Mouse (Mus musculus) limb, embryonic 14.5 days (tissue): ENCODE measurements around the gene Wfdc6b. TPM values are rescaled to one million over a fixed set of nuclear protein-coding genes. Genes with fewer than 3 reads are reported as not detected.

Experiments used
- ATAC-seq: fragments of 200-750 bp; cut with Nextera tagmentation; 2 replicates; pipeline ENCODE4 v1.8.0; 2017; ENCODE audit warnings: low read depth, moderate number of reproducible peaks, moderate TSS enrichment; ENCODE audit not compliant: low FRiP score
- DNase-seq: peaks from one replicate; pipeline ENCODE4 v3.0.0-alpha.2; 2015; ENCODE audit warnings: low spot score
- H3K27ac ChIP-seq: fragments of 300-500 bp; sonication (generic); replicated peaks from 2 replicates; pipeline ENCODE4 v1.5.1; 2014; ENCODE audit warnings: low read depth, mild to moderate bottlenecking, low read length, moderate library complexity, mixed read lengths
- H3K27me3 ChIP-seq: fragments of 300-500 bp; sonication (generic); 2 replicates; pipeline ENCODE4 v1.6.1; 2014; ENCODE audit warnings: low read length, mixed read lengths; ENCODE audit not compliant: control insufficient read depth, insufficient read depth
- H3K36me3 ChIP-seq: fragments of 300-500 bp; sonication (generic); 2 replicates; pipeline ENCODE4 v1.6.1; 2014; ENCODE audit warnings: mild to moderate bottlenecking, low read length, moderate library complexity, mixed read lengths; ENCODE audit not compliant: control insufficient read depth, insufficient read depth
- H3K4me1 ChIP-seq: fragments of 300-500 bp; sonication (generic); 2 replicates; pipeline ENCODE4 v1.6.1; 2014; ENCODE audit warnings: antibody characterized with exemption, low read length, mixed read lengths; ENCODE audit not compliant: control insufficient read depth, insufficient read depth
- H3K4me2 ChIP-seq: fragments of 300-500 bp; sonication (generic); replicated peaks from 2 replicates; pipeline ENCODE4 v1.6.1; 2014; ENCODE audit warnings: low read depth, mild to moderate bottlenecking, low read length, moderate library complexity; ENCODE audit not compliant: severe bottlenecking
- H3K4me3 ChIP-seq: fragments of 300-500 bp; sonication (generic); replicated peaks from 2 replicates; pipeline ENCODE4 v1.5.1; 2014; ENCODE audit warnings: low read length
- H3K9ac ChIP-seq: fragments of 300-500 bp; sonication (generic); 2 replicates; pipeline ENCODE4 v1.6.1; 2014; ENCODE audit warnings: mild to moderate bottlenecking, low read depth, low read length, moderate library complexity; ENCODE audit not compliant: severe bottlenecking
- H3K9me3 ChIP-seq: fragments of 300-500 bp; sonication (generic); 2 replicates; pipeline ENCODE4 v1.6.1; 2016; ENCODE audit warnings: low read length; ENCODE audit not compliant: control insufficient read depth
- POLR2A ChIP-seq: fragments of 200-500 bp; IDR thresholded peaks from 2 replicates; pipeline ENCODE4 v1.8.0; 2012; ENCODE audit warnings: inconsistent platforms, mild to moderate bottlenecking, moderate library complexity, borderline replicate concordance; ENCODE audit not compliant: insufficient read depth, insufficient read length; ENCODE audit errors: extremely low read depth
- WGBS: fragments of 180-500 bp; shearing (Covaris S2); extraction: QIAGEN DNeasy Blood & Tissue Kit; methylation state at CpG from one replicate; pipeline ENCODE4 v1.1.7; 2014; 5-methylcytosine and 5-hydroxymethylcytosine counted together
- polyA plus RNA-seq, 2 experiments: library from polyadenylated mRNA; depleted of rRNA in 1 of 2; stranded (reverse) in 1 of 2; unstranded in 1 of 2; fragments of >200 nt; fragmentation: Nextera tagmentation in 1 of 2; extraction: Ambion mirVana in 1 of 2; gene quantifications; 2 replicates each; pipeline versions ENCODE4 v1.2.1 to v1.2.3; 2012 to 2014

Wfdc6b gene
- polyA plus RNA-seq, 2 experiments: not detected

- no peaks in the 10 kb centered on the region for H3K36me3 ChIP-seq
- WGBS: 82% methylated on average over 13 of the region's 13 CpGs
- no peak overlapping the region for H3K27ac ChIP-seq
- no peak overlapping the region for H3K4me3 ChIP-seq
- no peaks in the 10 kb centered on the region for H3K27me3 ChIP-seq
- H3K9me3 ChIP-seq: no peaks in the 10 kb centered on the region
- no peak for TF ChIP-seq POLR2A
- DNase-seq (no peak), ATAC-seq (no peak)
- H3K4me1 ChIP-seq: no peaks in the 10 kb centered on the region
- no peak overlapping the region for H3K9ac ChIP-seq
- H3K4me2 ChIP-seq: no peak overlapping the region
Measured at GRCm38 (mm10) chr2:164641881-164642673, 28.8 kb downstream of the Wfdc6b start.

- ATAC-seq: no peak
- no peak for TF ChIP-seq POLR2A
- H3K27ac ChIP-seq: no peak within 1 kb of the TSS
- WGBS: 18% methylated on average over 11 of the region's 11 CpGs
- no peak within 1 kb of the TSS for H3K9ac ChIP-seq
- H3K4me3 ChIP-seq: no peak within 1 kb of the TSS
- peak; percentile 36 for DNase-seq
- H3K9me3 ChIP-seq: no peaks in the 10 kb centered on the region
- no peaks in the 10 kb centered on the region for H3K36me3 ChIP-seq
- H3K4me2 ChIP-seq: no peak within 1 kb of the TSS
- no peaks in the 10 kb centered on the region for H3K4me1 ChIP-seq
- no peaks in the 10 kb centered on the region for H3K27me3 ChIP-seq
Measured at GRCm38 (mm10) chr2:164655858-164656257, 42.5 kb downstream of the Wfdc6b start, which contains the start of gene Wfdc10. Gene Wfdc10, plus strand, starts transcription at chr2:164656046.

- TF ChIP-seq POLR2A: no peak
- no peaks in the 10 kb centered on the region for H3K9me3 ChIP-seq
- no peak for DNase-seq
- H3K27ac ChIP-seq: no peak within 1 kb of the TSS
- H3K27me3 ChIP-seq: no peaks in the 10 kb centered on the region
- 84% methylated on average over 9 of the region's 9 CpGs for WGBS
- H3K36me3 ChIP-seq: no peaks in the 10 kb centered on the region
- no peak for ATAC-seq
- H3K4me3 ChIP-seq: no peak within 1 kb of the TSS
- no peak within 1 kb of the TSS for H3K9ac ChIP-seq
- no peaks in the 10 kb centered on the region for H3K4me1 ChIP-seq
- no peak within 1 kb of the TSS for H3K4me2 ChIP-seq
Measured at GRCm38 (mm10) chr2:164656483-164656882, 43.2 kb downstream of the Wfdc6b start, which contains the start of gene Wfdc9. Gene Wfdc9, minus strand, starts transcription at chr2:164656583.

- ATAC-seq: no peak
- no peaks in the 10 kb centered on the region for H3K27me3 ChIP-seq
Measured at GRCm38 (mm10) chr2:164664851-164665250, 51.5 kb downstream of the Wfdc6b start.

More at GRCm38 (mm10) chr2:164664851-164665250, 51.5 kb downstream of the Wfdc6b start:
- Histone ChIP-seq H3K4me2 (no peak overlapping the region), H3K9me3 (no peaks in the 10 kb centered on the region), H3K9ac (no peak overlapping the region), H3K36me3 (no peaks in the 10 kb centered on the region), H3K4me3 (no peak overlapping the region), H3K4me1 (no peaks in the 10 kb centered on the region), H3K27ac (no peak overlapping the region)
- TF ChIP-seq POLR2A: no peak
- no peak for DNase-seq
- 91% methylated on average over 7 of the region's 7 CpGs for WGBS

Other genes with a start within 250 kb of the Wfdc6b start
Only the 30 nearest of the 33 such genes appear.
- gene Rbpjl, start 210.4 kb upstream of the Wfdc6b start, polyA plus RNA-seq (2012; rRNA removed): 2.7 and 3.9 TPM in 2 replicates
- 0.45 and 0.76 TPM in 2 replicates for gene Rbpjl, start 210.4 kb upstream of the Wfdc6b start, polyA plus RNA-seq (2014; fragmentation: Nextera tagmentation; extraction: Ambion mirVana)
- 362 and 495 TPM in 2 replicates for gene Matn4, start 208.4 kb upstream of the Wfdc6b start, polyA plus RNA-seq (2012; rRNA removed)
- 30.2 and 39.9 TPM in 2 replicates for gene Matn4, start 208.4 kb upstream of the Wfdc6b start, polyA plus RNA-seq (2014; fragmentation: Nextera tagmentation; extraction: Ambion mirVana)
- 27.4 and 29.7 TPM in 2 replicates for gene Sdc4, start 169.6 kb upstream of the Wfdc6b start, polyA plus RNA-seq (2012; rRNA removed)
- gene Sdc4, start 169.6 kb upstream of the Wfdc6b start, polyA plus RNA-seq (2014; fragmentation: Nextera tagmentation; extraction: Ambion mirVana): 65.9 and 68.2 TPM in 2 replicates
- gene Sys1, start 156.6 kb upstream of the Wfdc6b start, polyA plus RNA-seq (2012; rRNA removed): 48.4 and 68.8 TPM in 2 replicates
- gene Sys1, start 156.6 kb upstream of the Wfdc6b start, polyA plus RNA-seq (2014; fragmentation: Nextera tagmentation; extraction: Ambion mirVana): 73.1 TPM in 2 replicates
- gene Gm20458, start 152.6 kb upstream of the Wfdc6b start, polyA plus RNA-seq (2012; rRNA removed): 9.0 and 10.4 TPM in 2 replicates
- gene Gm20458, start 152.6 kb upstream of the Wfdc6b start, polyA plus RNA-seq (2014; fragmentation: Nextera tagmentation; extraction: Ambion mirVana): 12.2 and 14.3 TPM in 2 replicates
- not detected in 2 replicates for gene Trp53tg5, start 139.8 kb upstream of the Wfdc6b start, polyA plus RNA-seq (2012; rRNA removed)
- gene Trp53tg5, start 139.8 kb upstream of the Wfdc6b start, polyA plus RNA-seq (2014; fragmentation: Nextera tagmentation; extraction: Ambion mirVana): 0.22 TPM in 1 of 2 replicates, not detected in the other
- gene Dbndd2, start 127.4 kb upstream of the Wfdc6b start, polyA plus RNA-seq (2012; rRNA removed): 7.7 and 8.3 TPM in 2 replicates
- 2.9 and 4.4 TPM in 2 replicates for gene Dbndd2, start 127.4 kb upstream of the Wfdc6b start, polyA plus RNA-seq (2014; fragmentation: Nextera tagmentation; extraction: Ambion mirVana)
- gene Pigt, start 116.0 kb upstream of the Wfdc6b start, polyA plus RNA-seq (2012; rRNA removed): 99.5 and 142 TPM in 2 replicates
- 72.4 and 81.4 TPM in 2 replicates for gene Pigt, start 116.0 kb upstream of the Wfdc6b start, polyA plus RNA-seq (2014; fragmentation: Nextera tagmentation; extraction: Ambion mirVana)
- 30.4 and 31.0 TPM in 2 replicates for gene Wfdc2, start 51.1 kb upstream of the Wfdc6b start, polyA plus RNA-seq (2012; rRNA removed)
- gene Wfdc2, start 51.1 kb upstream of the Wfdc6b start, polyA plus RNA-seq (2014; fragmentation: Nextera tagmentation; extraction: Ambion mirVana): 27.3 and 44.0 TPM in 2 replicates
- not detected in 2 replicates for gene Spint3, start 40.1 kb upstream of the Wfdc6b start, polyA plus RNA-seq (2012; rRNA removed)
- gene Spint3, start 40.1 kb upstream of the Wfdc6b start, polyA plus RNA-seq (2014; fragmentation: Nextera tagmentation; extraction: Ambion mirVana): not detected in 2 replicates
- 0.37 and 0.55 TPM in 2 replicates for gene Wfdc6a, start 28.1 kb upstream of the Wfdc6b start, polyA plus RNA-seq (2012; rRNA removed)
- gene Wfdc6a, start 28.1 kb upstream of the Wfdc6b start, polyA plus RNA-seq (2014; fragmentation: Nextera tagmentation; extraction: Ambion mirVana): 0.25 and 0.53 TPM in 2 replicates
- gene Eppin, start 19.9 kb upstream of the Wfdc6b start, polyA plus RNA-seq (2012; rRNA removed): not detected in 2 replicates
- not detected in 2 replicates for gene Eppin, start 19.9 kb upstream of the Wfdc6b start, polyA plus RNA-seq (2014; fragmentation: Nextera tagmentation; extraction: Ambion mirVana)
- gene Wfdc8, start 104 bp downstream of the Wfdc6b start, polyA plus RNA-seq (2012; rRNA removed): not detected in 2 replicates
- gene Wfdc8, start 104 bp downstream of the Wfdc6b start, polyA plus RNA-seq (2014; fragmentation: Nextera tagmentation; extraction: Ambion mirVana): not detected in 2 replicates
- not detected in 2 replicates for gene Wfdc16, start 25.3 kb downstream of the Wfdc6b start, polyA plus RNA-seq (2012; rRNA removed)
- gene Wfdc16, start 25.3 kb downstream of the Wfdc6b start, polyA plus RNA-seq (2014; fragmentation: Nextera tagmentation; extraction: Ambion mirVana): not detected in 2 replicates
- 0.31 and 0.37 TPM in 2 replicates for gene Wfdc10, start 42.5 kb downstream of the Wfdc6b start, polyA plus RNA-seq (2012; rRNA removed)
- gene Wfdc10, start 42.5 kb downstream of the Wfdc6b start, polyA plus RNA-seq (2014; fragmentation: Nextera tagmentation; extraction: Ambion mirVana): 0.68 TPM in 1 of 2 replicates, not detected in the other
- gene Wfdc9, start 43.1 kb downstream of the Wfdc6b start, polyA plus RNA-seq (2012; rRNA removed): not detected in 2 replicates
- gene Wfdc9, start 43.1 kb downstream of the Wfdc6b start, polyA plus RNA-seq (2014; fragmentation: Nextera tagmentation; extraction: Ambion mirVana): not detected in 2 replicates
- not detected in 2 replicates for gene Wfdc11, start 60.6 kb downstream of the Wfdc6b start, polyA plus RNA-seq (2012; rRNA removed)
- not detected in 2 replicates for gene Wfdc11, start 60.6 kb downstream of the Wfdc6b start, polyA plus RNA-seq (2014; fragmentation: Nextera tagmentation; extraction: Ambion mirVana)
- 0.06 and 0.08 TPM in 2 replicates for gene Wfdc13, start 71.6 kb downstream of the Wfdc6b start, polyA plus RNA-seq (2012; rRNA removed)
- 0.18 TPM in 1 of 2 replicates, not detected in the other for gene Wfdc13, start 71.6 kb downstream of the Wfdc6b start, polyA plus RNA-seq (2014; fragmentation: Nextera tagmentation; extraction: Ambion mirVana)
- not detected in 2 replicates for gene Spint4, start 85.0 kb downstream of the Wfdc6b start, polyA plus RNA-seq (2012; rRNA removed)
- not detected in 2 replicates for gene Spint4, start 85.0 kb downstream of the Wfdc6b start, polyA plus RNA-seq (2014; fragmentation: Nextera tagmentation; extraction: Ambion mirVana)
- gene Spint5, start 101.8 kb downstream of the Wfdc6b start, polyA plus RNA-seq (2012; rRNA removed): not detected in 2 replicates
- not detected in 2 replicates for gene Spint5, start 101.8 kb downstream of the Wfdc6b start, polyA plus RNA-seq (2014; fragmentation: Nextera tagmentation; extraction: Ambion mirVana)
- gene Wfdc3, start 132.4 kb downstream of the Wfdc6b start, polyA plus RNA-seq (2012; rRNA removed): 0.67 and 0.79 TPM in 2 replicates
- 0.37 and 0.50 TPM in 2 replicates for gene Wfdc3, start 132.4 kb downstream of the Wfdc6b start, polyA plus RNA-seq (2014; fragmentation: Nextera tagmentation; extraction: Ambion mirVana)
- 46.0 and 58.6 TPM in 2 replicates for gene Dnttip1, start 132.5 kb downstream of the Wfdc6b start, polyA plus RNA-seq (2012; rRNA removed)
- 70.1 and 70.6 TPM in 2 replicates for gene Dnttip1, start 132.5 kb downstream of the Wfdc6b start, polyA plus RNA-seq (2014; fragmentation: Nextera tagmentation; extraction: Ambion mirVana)
- gene Ube2c, start 156.4 kb downstream of the Wfdc6b start, polyA plus RNA-seq (2012; rRNA removed): 293 and 329 TPM in 2 replicates
- 279 and 305 TPM in 2 replicates for gene Ube2c, start 156.4 kb downstream of the Wfdc6b start, polyA plus RNA-seq (2014; fragmentation: Nextera tagmentation; extraction: Ambion mirVana)
- gene Tnnc2, start 166.4 kb downstream of the Wfdc6b start, polyA plus RNA-seq (2012; rRNA removed): 178 and 322 TPM in 2 replicates
- 273 and 401 TPM in 2 replicates for gene Tnnc2, start 166.4 kb downstream of the Wfdc6b start, polyA plus RNA-seq (2014; fragmentation: Nextera tagmentation; extraction: Ambion mirVana)
- gene Snx21, start 172.3 kb downstream of the Wfdc6b start, polyA plus RNA-seq (2012; rRNA removed): 26.0 and 35.0 TPM in 2 replicates
- 29.2 and 34.0 TPM in 2 replicates for gene Snx21, start 172.3 kb downstream of the Wfdc6b start, polyA plus RNA-seq (2014; fragmentation: Nextera tagmentation; extraction: Ambion mirVana)
- gene Acot8, start 191.4 kb downstream of the Wfdc6b start, polyA plus RNA-seq (2012; rRNA removed): 31.5 and 41.2 TPM in 2 replicates
- gene Acot8, start 191.4 kb downstream of the Wfdc6b start, polyA plus RNA-seq (2014; fragmentation: Nextera tagmentation; extraction: Ambion mirVana): 14.0 and 15.2 TPM in 2 replicates
- gene Zswim3, start 191.6 kb downstream of the Wfdc6b start, polyA plus RNA-seq (2012; rRNA removed): 4.3 and 4.9 TPM in 2 replicates
- gene Zswim3, start 191.6 kb downstream of the Wfdc6b start, polyA plus RNA-seq (2014; fragmentation: Nextera tagmentation; extraction: Ambion mirVana): 6.9 and 7.0 TPM in 2 replicates
- 9.1 and 11.2 TPM in 2 replicates for gene Zswim1, start 209.2 kb downstream of the Wfdc6b start, polyA plus RNA-seq (2012; rRNA removed)
- 19.5 and 19.9 TPM in 2 replicates for gene Zswim1, start 209.2 kb downstream of the Wfdc6b start, polyA plus RNA-seq (2014; fragmentation: Nextera tagmentation; extraction: Ambion mirVana)
- 0.09 and 0.13 TPM in 2 replicates for gene Spata25, start 215.0 kb downstream of the Wfdc6b start, polyA plus RNA-seq (2012; rRNA removed)
- gene Spata25, start 215.0 kb downstream of the Wfdc6b start, polyA plus RNA-seq (2014; fragmentation: Nextera tagmentation; extraction: Ambion mirVana): not detected in 2 replicates
- 197 and 285 TPM in 2 replicates for gene Ctsa, start 219.4 kb downstream of the Wfdc6b start, polyA plus RNA-seq (2012; rRNA removed)
- 147 and 163 TPM in 2 replicates for gene Ctsa, start 219.4 kb downstream of the Wfdc6b start, polyA plus RNA-seq (2014; fragmentation: Nextera tagmentation; extraction: Ambion mirVana)